17 mouse cellular contexts compared by ENCODE assay signal in the genomic region with DNA sequence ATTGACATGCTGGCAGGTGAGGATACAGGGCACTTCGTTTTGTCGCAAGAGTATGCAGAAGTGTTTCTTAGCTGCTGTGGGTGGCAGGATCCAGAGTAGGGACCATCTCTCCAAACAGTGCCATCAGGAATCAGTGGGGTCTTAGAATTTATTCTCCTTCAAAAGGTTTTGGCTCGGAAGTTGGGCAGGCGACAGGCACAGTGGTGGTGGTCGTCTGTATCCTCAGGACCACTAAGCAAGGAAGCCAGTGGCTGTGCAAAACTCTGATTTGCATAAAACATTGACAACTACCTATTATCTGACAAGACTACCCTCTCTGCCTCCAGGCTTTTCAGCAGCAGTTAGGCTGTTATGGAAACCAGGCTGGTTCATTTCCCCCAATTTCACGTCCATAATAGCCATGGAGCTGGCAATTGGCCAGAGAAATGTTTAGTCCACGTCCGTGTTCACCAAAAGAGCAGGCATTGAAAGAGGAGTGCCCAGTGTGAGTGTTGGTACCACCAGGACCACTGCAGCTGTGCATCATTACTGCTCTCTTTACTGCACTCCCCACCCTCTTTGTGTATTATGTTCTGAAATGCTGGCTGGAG.
A peak's percentile ranks its signal among the peaks of the same experiment; 100 is the strongest.
DNase-seq lines count a peak whose midpoint lies in the region; ATAC-seq lines count a peak whose summit lies in the region.
"Had no signal": no experiment of that assay in that cellular context is flagged by ENCODE, and none has a peak within 500 bp of the region (broad histone marks: within the 10 kb centered on the region; RNA-seq: fewer than 3 reads in every experiment).

No protein-coding gene starts in this region.

- no peaks in the 10 kb centered on the region for H3K9me3 ChIP-seq in forebrain, embryonic 12.5 days
- no peaks in the 10 kb centered on the region for H3K9me3 ChIP-seq in hindbrain, embryonic 16.5 days (ENCODE audit: control insufficient read depth, low read length)
- no peaks in the 10 kb centered on the region for H3K9me3 ChIP-seq in neural tube, embryonic 14.5 days (ENCODE audit: control insufficient read depth, low read length)
- H3K9me3 ChIP-seq: embryonic facial prominence, embryonic 15.5 days; heart, embryonic 10.5 days; liver, embryonic 13.5 days had no signal

- no peak overlapping the region for H3K9ac ChIP-seq in forebrain, embryonic 12.5 days
- H3K9ac ChIP-seq in hindbrain, embryonic 16.5 days (ENCODE audit: low read depth, low read length): peak overlapping the region; percentile 27
- H3K9ac ChIP-seq in neural tube, embryonic 14.5 days (replicated peaks; ENCODE audit: low read depth, low read length): no peak overlapping the region
- H3K9ac ChIP-seq: embryonic facial prominence, embryonic 15.5 days; liver, embryonic 13.5 days had no signal

- peak overlapping the region; percentile 95 for H3K27ac ChIP-seq in forebrain, embryonic 12.5 days
- peak overlapping the region; percentile 54 for H3K27ac ChIP-seq in hindbrain, embryonic 16.5 days (ENCODE audit: low read depth, low read length)
- peak overlapping the region; percentile 44; the same call in 1 of the 2 replicates for H3K27ac ChIP-seq in neural tube, embryonic 14.5 days (ENCODE audit: low read depth, low read length)
- H3K27ac ChIP-seq: embryonic facial prominence, embryonic 15.5 days; gastrocnemius, adult 2 months; heart, embryonic 10.5 days; liver, embryonic 13.5 days had no signal

- peaks cover 31% of the 10 kb centered on the region for H3K27me3 ChIP-seq in forebrain, embryonic 12.5 days
- no peaks in the 10 kb centered on the region for H3K27me3 ChIP-seq in hindbrain, embryonic 16.5 days (replicated peaks; ENCODE audit: control insufficient read depth, insufficient read depth, low read length)
- no peaks in the 10 kb centered on the region for H3K27me3 ChIP-seq in neural tube, embryonic 14.5 days (ENCODE audit: control insufficient read depth, insufficient read depth, low read length)
- H3K27me3 ChIP-seq: liver, embryonic 13.5 days had no signal

- H3K4me3 ChIP-seq in forebrain, embryonic 12.5 days (replicated peaks): no peak overlapping the region
- H3K4me3 ChIP-seq in hindbrain, embryonic 16.5 days (ENCODE audit: low read length): no peak overlapping the region
- H3K4me3 ChIP-seq in neural tube, embryonic 14.5 days (ENCODE audit: low read depth, low read length): no peak overlapping the region
- H3K4me3 ChIP-seq: embryonic facial prominence, embryonic 15.5 days; gastrocnemius, adult 2 months; heart, embryonic 10.5 days; liver, embryonic 13.5 days had no signal

- peak; percentile 14 for DNase-seq in embryo, embryonic 10.5 days (ENCODE audit: low spot score)
- DNase-seq in embryo, embryonic 10 days (ENCODE audit: low spot score): no peak
- DNase-seq in thymus, postnatal 36 days: no peak
- no peak for DNase-seq in T-cell, adult 2 months (ENCODE audit: low spot score)
- DNase-seq in right cerebral cortex, adult 18-20 months: no peak
- DNase-seq: cerebellum, adult 9-10 months; gastrocnemius, adult 2 months; heart, postnatal 4 days; kidney, postnatal 10 days; liver, embryonic 13.5 days; lung, postnatal 36 days; right cerebral cortex, postnatal 4 days had no signal

- 2% methylated on average over 8 of the region's 8 CpGs for WGBS in forebrain, embryonic 12.5 days
- WGBS in hindbrain, embryonic 16.5 days: 12% methylated on average over 8 of the region's 8 CpGs
- 10% methylated on average over 8 of the region's 8 CpGs for WGBS in neural tube, embryonic 14.5 days

- no peaks in the 10 kb centered on the region for H3K36me3 ChIP-seq in forebrain, embryonic 12.5 days (replicated peaks)
- no peaks in the 10 kb centered on the region for H3K36me3 ChIP-seq in hindbrain, embryonic 16.5 days (ENCODE audit: control insufficient read depth, insufficient read depth, low read length)
- no peaks in the 10 kb centered on the region for H3K36me3 ChIP-seq in neural tube, embryonic 14.5 days (ENCODE audit: control insufficient read depth, insufficient read depth, low read length)
- H3K36me3 ChIP-seq: embryonic facial prominence, embryonic 15.5 days; heart, embryonic 10.5 days; liver, embryonic 13.5 days had no signal

- peaks cover 31% of the 10 kb centered on the region for H3K4me1 ChIP-seq in forebrain, embryonic 12.5 days
- H3K4me1 ChIP-seq in hindbrain, embryonic 16.5 days (ENCODE audit: control insufficient read depth, insufficient read depth, low read depth, low read length): peaks cover 16% of the 10 kb centered on the region
- H3K4me1 ChIP-seq in neural tube, embryonic 14.5 days (ENCODE audit: control insufficient read depth, insufficient read depth, low read length): peaks cover 18% of the 10 kb centered on the region
- H3K4me1 ChIP-seq: heart, embryonic 10.5 days; liver, embryonic 13.5 days had no signal

- H3K4me2 ChIP-seq in forebrain, embryonic 12.5 days: peak overlapping the region; percentile 45
- H3K4me2 ChIP-seq in hindbrain, embryonic 16.5 days (ENCODE audit: low read length): no peak overlapping the region; the same call in 1 of the 2 replicates
- H3K4me2 ChIP-seq in neural tube, embryonic 14.5 days (ENCODE audit: low read depth, low read length): 0 out of 2 replicates have a peak overlapping the region, but pooled peaks have one; percentile 4
- H3K4me2 ChIP-seq: embryonic facial prominence, embryonic 15.5 days; liver, embryonic 13.5 days had no signal

- peak; percentile 89 for ATAC-seq in forebrain, embryonic 12.5 days (ENCODE audit: low FRiP score)
- peak; percentile 53 for ATAC-seq in hindbrain, embryonic 16.5 days
- ATAC-seq in neural tube, embryonic 14.5 days (ENCODE audit: low read depth): peak; percentile 49; the same call in 1 of the 2 replicates

Comparison
In these comparisons a context has a peak if more than half of its experiments do, and no peak if none do; other contexts are left out.
1. H3K27ac ChIP-seq: peak in every context shown above with its lines; median percentile 95 in forebrain, embryonic 12.5 days; 54 in hindbrain, embryonic 16.5 days; 44 in neural tube, embryonic 14.5 days.